Mouse (Mus musculus): Measurements from ENCODE around the gene Kif28.

GRCm38 (mm10) chr1:179728661-179729060 is 16.4 kb downstream of the Kif28 start:
- no peak for TF ChIP-seq GATA1 (IDR thresholded peaks at IDR 0.05; ENCODE audit: borderline replicate concordance, low read length)
- TF ChIP-seq FLI1 (IDR thresholded peaks at IDR 0.05; ENCODE audit: low read length), result no peak

Measured in megakaryocyte, embryonic 14.5 days (primary cell).